Mouse (Mus musculus) mouse trophoblast stem cell (cell line): ENCODE data around the gene Omg.

Source experiments
- in situ Hi-C, 2 experiments: fragments of 300-500 bp; cut with MseI, MboI; formaldehyde crosslinking; loops; 2 replicates in 1 of 2; 3 replicates in 1 of 2; pipeline ENCODE4 v1.15.1; 2025

Omg gene

GRCm38 (mm10) chr11:79515798-79516197 lies 11.9 kb upstream of the Omg start:
- in situ Hi-C loops: no loop called here

GRCm38 (mm10) chr11:79515331-79515730 lies 11.4 kb upstream of the Omg start:
- in situ Hi-C loops: no loop called here

- in situ Hi-C loops: no loop called here
These were observed 8.1 kb upstream of the Omg start for GRCm38 (mm10) chr11:79511970-79512369.

GRCm38 (mm10) chr11:79504506-79504905 lies 622 bp upstream of the Omg start:
- in situ Hi-C loops: no loop called here

GRCm38 (mm10) chr11:79502917-79503316 lies 967 bp downstream of the Omg start:
- in situ Hi-C loops: no loop called here

- in situ Hi-C loops: no loop called here
These were observed 8.7 kb downstream of the Omg start for GRCm38 (mm10) chr11:79494976-79495800.

- in situ Hi-C loops: no loop called here
These were observed 19.2 kb downstream of the Omg start for GRCm38 (mm10) chr11:79484721-79485120.

DNA sequence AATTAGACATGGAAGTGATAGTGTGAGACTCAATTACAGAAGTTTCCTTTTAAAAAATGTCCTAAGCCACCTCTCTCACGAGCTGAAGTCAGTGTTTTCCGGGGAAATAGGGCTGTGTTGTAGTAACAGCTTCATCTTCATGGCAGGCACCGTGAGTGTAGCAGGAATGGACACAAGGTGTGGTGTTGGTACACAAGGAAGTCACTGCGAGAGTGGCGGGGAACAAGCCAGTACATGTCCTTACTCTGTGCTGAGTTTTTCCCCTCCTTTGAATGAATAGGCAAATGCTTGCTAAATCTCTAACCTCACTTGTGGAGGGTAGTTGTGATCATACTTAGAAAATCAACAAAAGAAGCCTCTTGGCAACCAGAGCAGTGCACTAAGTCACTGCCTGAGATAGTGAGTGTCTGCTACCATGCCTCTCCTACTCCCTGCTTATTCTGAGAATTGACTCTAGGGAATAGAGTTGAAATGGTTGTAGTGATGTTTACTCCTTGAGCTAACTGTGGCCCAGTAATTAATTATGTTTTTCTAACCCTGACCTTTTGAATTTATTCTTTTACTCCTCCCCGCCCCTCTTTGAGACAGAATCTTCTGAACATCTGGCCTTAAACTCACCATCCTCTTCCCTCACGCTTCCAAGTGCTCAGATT lies 19.9 kb downstream of the Omg start:
- in situ Hi-C loops: no loop called here

- in situ Hi-C loops: no loop called here
These were observed 20.5 kb downstream of the Omg start for GRCm38 (mm10) chr11:79483392-79483791.

DNA sequence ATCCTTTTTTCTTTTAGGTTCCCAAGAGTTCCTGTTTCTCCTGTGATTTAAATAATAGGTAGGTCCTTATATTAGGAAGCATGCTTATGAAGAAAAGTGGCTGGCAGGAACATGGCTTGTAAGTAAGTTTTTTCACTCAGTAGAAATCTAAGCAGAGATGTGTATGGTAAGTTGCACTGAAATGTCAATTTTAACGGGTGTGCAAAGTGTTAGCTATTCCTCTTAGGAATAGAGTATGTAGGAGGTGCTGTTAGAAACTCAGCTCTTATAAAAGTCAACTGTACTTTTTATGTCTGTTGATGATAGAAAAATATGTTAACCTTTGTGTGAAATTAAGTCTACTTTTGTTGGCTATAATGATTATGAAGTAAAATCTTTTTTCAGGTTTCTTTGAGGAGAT lies 35.8 kb downstream of the Omg start:
- in situ Hi-C loops: no loop called here

- in situ Hi-C loops: no loop called here
These were observed 43.0 kb downstream of the Omg start for GRCm38 (mm10) chr11:79460756-79461450.

DNA sequence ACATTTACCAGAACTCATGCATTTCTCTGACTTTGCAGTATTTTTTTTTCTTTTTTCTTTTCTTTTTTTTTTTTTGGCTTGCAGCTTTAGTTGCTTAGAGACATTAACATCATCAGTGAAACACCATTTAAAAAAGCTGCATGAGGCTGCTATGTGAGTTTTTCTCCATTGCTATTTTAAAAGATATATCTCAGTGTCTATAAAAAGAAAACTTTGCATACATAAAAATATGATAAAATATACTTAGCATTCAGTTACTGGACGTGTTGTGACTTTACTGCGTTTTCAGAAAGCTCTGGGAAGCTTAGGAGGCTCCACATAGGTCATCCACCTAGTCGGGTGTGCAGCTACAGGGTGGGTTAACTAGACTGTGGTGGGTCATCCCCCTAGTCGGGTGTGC lies 44.0 kb downstream of the Omg start:
- in situ Hi-C loops: no loop called here

DNA sequence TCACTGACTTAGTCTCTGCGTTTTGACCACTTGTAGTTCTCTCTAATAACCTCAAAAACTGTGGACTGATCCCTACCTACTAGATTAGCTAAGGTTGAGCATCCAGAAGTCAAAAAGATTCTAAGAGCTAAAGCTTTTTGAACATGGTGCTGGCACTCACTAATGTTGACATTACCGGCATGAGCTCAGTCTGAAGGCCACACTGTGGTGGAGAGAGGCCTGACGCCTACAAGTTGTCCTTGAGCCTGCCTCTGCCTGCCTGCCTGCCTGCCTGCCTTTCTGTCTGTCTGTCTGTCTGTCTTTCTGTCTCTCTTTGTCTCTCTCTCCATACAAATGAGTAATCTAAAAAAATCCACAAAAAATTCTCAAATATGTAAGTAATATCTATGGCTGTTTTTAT lies 46.0 kb downstream of the Omg start:
- in situ Hi-C loops: no loop called here

- in situ Hi-C loops: no loop called here
These were observed 50.9 kb downstream of the Omg start for GRCm38 (mm10) chr11:79452966-79453365.
